Mouse (Mus musculus) olfactory bulb, adult 2 months (tissue): ENCODE results near the gene Tmcc2.

Experiments
- CTCF ChIP-seq: fragments of 200-500 bp; IDR thresholded peaks from 2 replicates; pipeline ENCODE4 v1.5.1; 2012; ENCODE audit warnings: low read depth, mild to moderate bottlenecking, low read length, moderate library complexity; ENCODE audit not compliant: insufficient read depth
- POLR2A ChIP-seq: fragments of 200-500 bp; IDR thresholded peaks from 2 replicates; pipeline ENCODE4 v1.6.1; 2012; ENCODE audit warnings: mild to moderate bottlenecking, low read depth, low read length, moderate library complexity; ENCODE audit not compliant: insufficient read depth

- TF ChIP-seq CTCF, result no peak
- no peak for TF ChIP-seq POLR2A
Observed at GRCm38 (mm10) chr1:132306808-132307207, 84.3 kb downstream of the Tmcc2 start.
